Mouse (Mus musculus) erythroblast, adult 5-6 weeks (primary cell): ENCODE measurements around the gene Pbld2. TPM values are rescaled to one million over a fixed set of nuclear protein-coding genes. Genes with fewer than 3 reads are reported as not detected.

Experiments used
- total RNA-seq, 2 experiments: library from RNA; stranded (forward) in 1 of 2; stranded (reverse) in 1 of 2; fragments of 150-400 nt in 1 of 2; fragments of 200-764, 138-1000 nt in 1 of 2; gene quantifications; 2 replicates each; pipeline versions ENCODE4 v1.2.3 to v1.2.4; 2015 to 2017; ENCODE audit warnings: low replicate concordance in 2 of 2

Gene Pbld2
- total RNA-seq, 2 experiments from 2014 or later: not detected

Other genes starting within 250 kb of the Pbld2 start
- 49.9 and 82.2 TPM in 2 replicates for gene Ccar1, start 232.0 kb upstream of the Pbld2 start, total RNA-seq (2015; ENCODE audit: low replicate concordance)
- 59.5 and 98.3 TPM in 2 replicates for gene Ccar1, start 232.0 kb upstream of the Pbld2 start, total RNA-seq (2017; ENCODE audit: low replicate concordance)
- gene Tet1, start 115.3 kb upstream of the Pbld2 start, total RNA-seq (2015; ENCODE audit: low replicate concordance): 1.3 and 3.7 TPM in 2 replicates
- gene Tet1, start 115.3 kb upstream of the Pbld2 start, total RNA-seq (2017; ENCODE audit: low replicate concordance): 0.84 and 1.1 TPM in 2 replicates
- gene Slc25a16, start 103.7 kb upstream of the Pbld2 start, total RNA-seq (2015; ENCODE audit: low replicate concordance): 3.3 and 6.7 TPM in 2 replicates
- gene Slc25a16, start 103.7 kb upstream of the Pbld2 start, total RNA-seq (2017; ENCODE audit: low replicate concordance): 8.2 and 9.3 TPM in 2 replicates
- gene Dna2, start 77.3 kb upstream of the Pbld2 start, total RNA-seq (2015; ENCODE audit: low replicate concordance): 21.3 and 21.9 TPM in 2 replicates
- gene Dna2, start 77.3 kb upstream of the Pbld2 start, total RNA-seq (2017; ENCODE audit: low replicate concordance): 18.1 and 21.2 TPM in 2 replicates
- gene Rufy2, start 44.1 kb upstream of the Pbld2 start, total RNA-seq (2015; ENCODE audit: low replicate concordance): 1.3 and 10.0 TPM in 2 replicates
- 1.7 and 3.9 TPM in 2 replicates for gene Rufy2, start 44.1 kb upstream of the Pbld2 start, total RNA-seq (2017; ENCODE audit: low replicate concordance)
- gene Hnrnph3, start 98 bp upstream of the Pbld2 start, total RNA-seq (2015; ENCODE audit: low replicate concordance): 6.1 and 13.6 TPM in 2 replicates
- 7.6 and 27.6 TPM in 2 replicates for gene Hnrnph3, start 98 bp upstream of the Pbld2 start, total RNA-seq (2017; ENCODE audit: low replicate concordance)
- not detected in 2 replicates for gene Pbld1, start 35.8 kb downstream of the Pbld2 start, total RNA-seq (2015; ENCODE audit: low replicate concordance)
- not detected in 2 replicates for gene Pbld1, start 35.8 kb downstream of the Pbld2 start, total RNA-seq (2017; ENCODE audit: low replicate concordance)
- not detected in 2 replicates for gene Atoh7, start 75.3 kb downstream of the Pbld2 start, total RNA-seq (2015; ENCODE audit: low replicate concordance)
- gene Atoh7, start 75.3 kb downstream of the Pbld2 start, total RNA-seq (2017; ENCODE audit: low replicate concordance): not detected in 2 replicates
- not detected in 2 replicates for gene Mypn, start 179.6 kb downstream of the Pbld2 start, total RNA-seq (2015; ENCODE audit: low replicate concordance)
- gene Mypn, start 179.6 kb downstream of the Pbld2 start, total RNA-seq (2017; ENCODE audit: low replicate concordance): 0.14 TPM in 1 of 2 replicates, not detected in the other
- 88.8 and 116 TPM in 2 replicates for gene Herc4, start 219.5 kb downstream of the Pbld2 start, total RNA-seq (2015; ENCODE audit: low replicate concordance)
- 84.1 and 89.2 TPM in 2 replicates for gene Herc4, start 219.5 kb downstream of the Pbld2 start, total RNA-seq (2017; ENCODE audit: low replicate concordance)